Mouse (Mus musculus): ENCODE data around the gene Ppp1r27. TPM values are rescaled to one million over a fixed set of nuclear protein-coding genes. Genes with fewer than 3 reads are reported as not detected.
A peak's percentile ranks its signal among the peaks of the same experiment; 100 is the strongest.
"Not testable (repeated sequence)": the region's sequence is repeated elsewhere in the genome, so short reads cannot be mapped to it uniquely, and the experiment has no call there.

Ppp1r27 gene
- total RNA-seq, 2 experiments from 2014 or later: not detected

- no peak for DNase-seq
- intact Hi-C loops (cut with DNase I): loop anchor here (5.0 kb wide), 1 partner anchor 49 kb away; no protein-coding TSS in a partner anchor
These were observed 32.4 kb downstream of the Ppp1r27 start for GRCm38 (mm10) chr11:120518558-120518957.

GRCm38 (mm10) chr11:120518027-120518426 is 32.9 kb downstream of the Ppp1r27 start:
- no peak for DNase-seq
- intact Hi-C loops (cut with DNase I): loop anchor here (5.0 kb wide), 1 partner anchor 49 kb away; no protein-coding TSS in a partner anchor

GRCm38 (mm10) chr11:120517147-120517546 is 33.8 kb downstream of the Ppp1r27 start:
- intact Hi-C loops (cut with DNase I): loop anchor here (5.0 kb wide), 1 partner anchor 50 kb away; no protein-coding TSS in a partner anchor

GRCm38 (mm10) chr11:120515611-120516010 is 35.3 kb downstream of the Ppp1r27 start:
- intact Hi-C loops (cut with DNase I): loop anchor here (5.0 kb wide), 1 partner anchor 52 kb away; no protein-coding TSS in a partner anchor
- peak; percentile 87 for DNase-seq

More at GRCm38 (mm10) chr11:120517147-120517546, 33.8 kb downstream of the Ppp1r27 start:
- no peak for DNase-seq

- intact Hi-C loops (cut with DNase I): not testable (repeated sequence)
These were observed 36.7 kb downstream of the Ppp1r27 start for GRCm38 (mm10) chr11:120514262-120514661.

GRCm38 (mm10) chr11:120512790-120513453 is 38.0 kb downstream of the Ppp1r27 start:
- intact Hi-C loops (cut with DNase I): no loop called here
- peak; percentile 79 for DNase-seq

More at GRCm38 (mm10) chr11:120514262-120514661, 36.7 kb downstream of the Ppp1r27 start:
- not testable (repeated sequence) for DNase-seq

- DNase-seq: no peak
- intact Hi-C loops (cut with DNase I): no loop called here
These were observed 40.4 kb downstream of the Ppp1r27 start for GRCm38 (mm10) chr11:120510375-120511030.

GRCm38 (mm10) chr11:120509940-120510339 is 41.0 kb downstream of the Ppp1r27 start:
- intact Hi-C loops (cut with DNase I): no loop called here
- DNase-seq: no peak

- DNase-seq: no peak
- intact Hi-C loops (cut with DNase I): no loop called here
These were observed 42.6 kb downstream of the Ppp1r27 start for GRCm38 (mm10) chr11:120508290-120508870.

GRCm38 (mm10) chr11:120507611-120508289 is 43.2 kb downstream of the Ppp1r27 start:
- intact Hi-C loops (cut with DNase I): no loop called here

GRCm38 (mm10) chr11:120506899-120507298 is 44.0 kb downstream of the Ppp1r27 start:
- intact Hi-C loops (cut with DNase I): no loop called here
- no peak for DNase-seq

More at GRCm38 (mm10) chr11:120507611-120508289, 43.2 kb downstream of the Ppp1r27 start:
- no peak for DNase-seq

GRCm38 (mm10) chr11:120505661-120506060 is 45.3 kb downstream of the Ppp1r27 start:
- intact Hi-C loops (cut with DNase I): no loop called here
- DNase-seq: no peak

GRCm38 (mm10) chr11:120501701-120502100 is 49.2 kb downstream of the Ppp1r27 start:
- DNase-seq: no peak
- intact Hi-C loops (cut with DNase I): no loop called here

GRCm38 (mm10) chr11:120501018-120501417 is 49.9 kb downstream of the Ppp1r27 start:
- DNase-seq: no peak
- intact Hi-C loops (cut with DNase I): no loop called here

- no peak for DNase-seq
- intact Hi-C loops (cut with DNase I): no loop called here
These were observed 50.6 kb downstream of the Ppp1r27 start for GRCm38 (mm10) chr11:120500357-120500756.

Other genes starting within 250 kb of the Ppp1r27 start
- gene Actg1, start 202.6 kb downstream of the Ppp1r27 start, total RNA-seq (2021): 1,000 to 10,000 TPM; 3,514 to 3,537 TPM
- under 1 TPM; 0.42 to 0.44 TPM for gene Fscn2, start 189.6 kb downstream of the Ppp1r27 start, total RNA-seq (2021)
- gene Faap100, start 172.4 kb downstream of the Ppp1r27 start, total RNA-seq (2021): 100 to 1,000 TPM in 1 of 2 experiments, 10 to 100 TPM in 1; 94.5 to 100 TPM
- gene Nploc4, start 113.4 kb downstream of the Ppp1r27 start, total RNA-seq (2021): 10 to 100 TPM; 63.8 to 66.2 TPM
- gene Tspan10, start 108.5 kb downstream of the Ppp1r27 start, total RNA-seq (2021): 10 to 100 TPM in 1 of 2 experiments, under 1 TPM in 1; 0.77 to 13.3 TPM
- gene Pde6g, start 97.6 kb downstream of the Ppp1r27 start, total RNA-seq (2021): under 1 TPM; 0.22 to 0.32 TPM
- 1 to 10 TPM; 7.9 to 9.6 TPM for gene Oxld1, start 93.1 kb downstream of the Ppp1r27 start, total RNA-seq (2021)
- gene Ccdc137, start 93.0 kb downstream of the Ppp1r27 start, total RNA-seq (2021): 10 to 100 TPM; 21.2 to 24.6 TPM
- 10 to 100 TPM; 43.9 to 46.0 TPM for gene Arl16, start 83.5 kb downstream of the Ppp1r27 start, total RNA-seq (2021)
- 10 to 100 TPM; 74.4 to 74.5 TPM for gene Mrpl12, start 66.5 kb downstream of the Ppp1r27 start, total RNA-seq (2021)
- gene Slc25a10, start 59.3 kb downstream of the Ppp1r27 start, total RNA-seq (2021): 10 to 100 TPM; 27.2 to 27.6 TPM
- under 1 TPM in 1 of 2 experiments, not detected in 1; 0.18 TPM for gene Gcgr, start 20.4 kb downstream of the Ppp1r27 start, total RNA-seq (2021)
- gene Mcrip1, start 1.4 kb downstream of the Ppp1r27 start, total RNA-seq (2021): 100 to 1,000 TPM; 105 to 113 TPM
- 100 to 1,000 TPM; 187 to 203 TPM for gene P4hb, start 22.1 kb upstream of the Ppp1r27 start, total RNA-seq (2021)
- 100 to 1,000 TPM; 351 to 368 TPM for gene Arhgdia, start 30.5 kb upstream of the Ppp1r27 start, total RNA-seq (2021)
- 100 to 1,000 TPM; 111 to 113 TPM for gene Alyref, start 47.2 kb upstream of the Ppp1r27 start, total RNA-seq (2021)
- gene Anapc11, start 47.3 kb upstream of the Ppp1r27 start, total RNA-seq (2021): 100 to 1,000 TPM; 113 to 115 TPM
- gene Npb, start 57.3 kb upstream of the Ppp1r27 start, total RNA-seq (2021): 1 to 10 TPM in 1 of 2 experiments, not detected in 1; 1.4 TPM
- 100 to 1,000 TPM; 144 to 168 TPM for gene Pcyt2, start 66.8 kb upstream of the Ppp1r27 start, total RNA-seq (2021)
- gene Sirt7, start 74.1 kb upstream of the Ppp1r27 start, total RNA-seq (2021): 10 to 100 TPM; 37.5 to 38.0 TPM
- gene Mafg, start 82.5 kb upstream of the Ppp1r27 start, total RNA-seq (2021): 10 to 100 TPM; 83.3 to 85.8 TPM
- gene Pycr1, start 92.6 kb upstream of the Ppp1r27 start, total RNA-seq (2021): 1 to 10 TPM; 6.1 to 8.3 TPM
- gene Myadml2, start 97.0 kb upstream of the Ppp1r27 start, total RNA-seq (2021): 1 to 10 TPM; 1.0 to 2.9 TPM
- gene Notum, start 110.0 kb upstream of the Ppp1r27 start, total RNA-seq (2021): 1 to 10 TPM; 4.7 to 7.8 TPM
- 10 to 100 TPM; 79.1 TPM for gene Aspscr1, start 121.8 kb upstream of the Ppp1r27 start, total RNA-seq (2021)
- gene Cenpx, start 162.6 kb upstream of the Ppp1r27 start, total RNA-seq (2021): 10 to 100 TPM; 31.2 to 35.1 TPM
- gene Lrrc45, start 162.8 kb upstream of the Ppp1r27 start, total RNA-seq (2021): 10 to 100 TPM; 76.4 to 78.9 TPM
- 100 to 1,000 TPM; 505 to 551 TPM for gene Rac3, start 170.3 kb upstream of the Ppp1r27 start, total RNA-seq (2021)
- gene Dcxr, start 176.1 kb upstream of the Ppp1r27 start, total RNA-seq (2021): 1 to 10 TPM; 2.5 to 3.2 TPM
- 1 to 10 TPM; 2.9 to 3.0 TPM for gene Cbr2, start 181.0 kb upstream of the Ppp1r27 start, total RNA-seq (2021)
- 10 to 100 TPM; 29.6 to 85.6 TPM for gene Hmga1b, start 211.7 kb upstream of the Ppp1r27 start, total RNA-seq (2021)
- 10 to 100 TPM; 82.1 to 87.1 TPM for gene Rfng, start 233.1 kb upstream of the Ppp1r27 start, total RNA-seq (2021)
- 100 to 1,000 TPM; 142 to 154 TPM for gene Gps1, start 233.1 kb upstream of the Ppp1r27 start, total RNA-seq (2021)
- 10 to 100 TPM; 40.2 to 45.5 TPM for gene Dus1l, start 245.3 kb upstream of the Ppp1r27 start, total RNA-seq (2021)

Measured in left cerebral cortex, postnatal 4 days (tissue).